Mouse (Mus musculus) stomach, postnatal 0 days (tissue): ENCODE data around the gene Enox1.

Experiments used
- CTCF ChIP-seq: IDR thresholded peaks from 2 replicates; pipeline ENCODE4 v1.5.1; 2016; ENCODE audit warnings: antibody characterized with exemption, low read depth, mild to moderate bottlenecking, moderate library complexity
- EP300 ChIP-seq: optimal IDR thresholded peaks from 2 replicates; pipeline ENCODE3; 2016; ENCODE audit warnings: antibody characterized with exemption

- TF ChIP-seq CTCF = no peak
- no peak for TF ChIP-seq EP300
Observed at GRCm38 (mm10) chr14:77504458-77505135, 348.0 kb downstream of the Enox1 start.
